Mouse (Mus musculus): Measurements from ENCODE around the gene Pou1f1. TPM values are rescaled to one million over a fixed set of nuclear protein-coding genes. Genes with fewer than 3 reads are reported as not detected.

Gene Pou1f1
- not detected in 2 replicates for polyA plus RNA-seq (2011; ENCODE audit: insufficient read length, low read depth, missing spikeins)

DNA sequence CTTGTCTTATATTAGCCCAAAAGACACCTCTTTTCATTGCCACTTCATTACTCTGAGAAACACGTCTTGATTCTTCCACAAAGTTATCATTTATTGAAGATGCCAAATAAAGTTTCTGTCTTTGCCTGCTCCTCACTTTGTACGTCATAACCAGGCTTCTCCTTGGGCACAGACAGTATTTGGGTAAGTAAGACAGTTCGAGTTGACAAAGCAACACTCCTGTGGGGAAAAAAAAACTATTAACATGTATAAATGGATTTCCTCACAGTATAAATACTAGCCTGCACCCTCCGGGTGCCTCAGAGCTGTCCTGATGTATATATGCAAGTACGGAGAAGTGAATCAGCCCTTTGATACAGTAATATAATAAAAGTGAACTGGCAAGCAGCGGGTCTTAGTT lies at the start of gene Pou1f1:
TSS of gene Pou1f1 (plus strand) at position 301 of the 400 bp plus-strand sequence.
- TF ChIP-seq POLR2A (IDR thresholded peaks at IDR 0.05; ENCODE audit: low read depth, low read length) (no peak), CTCF (IDR thresholded peaks at IDR 0.05; ENCODE audit: borderline replicate concordance, insufficient read depth, low read length) (no peak)

DNA sequence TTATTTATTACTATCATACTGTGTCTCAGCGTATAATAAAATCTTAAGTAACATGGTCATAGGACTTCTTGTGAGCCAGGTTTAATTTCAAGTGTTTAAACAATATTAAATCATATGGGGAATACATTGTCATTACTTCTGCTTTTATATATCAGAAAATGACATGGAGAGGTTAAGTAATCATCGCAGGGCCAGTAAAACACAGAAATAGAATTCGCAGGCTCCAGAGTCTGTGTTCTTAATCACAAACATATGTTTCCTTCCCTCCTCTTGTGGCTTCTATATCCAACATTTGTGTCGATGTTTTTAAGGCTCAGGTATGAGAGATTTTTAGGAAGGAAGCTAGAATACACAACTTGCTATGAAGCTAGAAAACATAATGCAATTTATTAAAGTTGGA lies 49.7 kb upstream of the Pou1f1 start:
- peaks cover 2% of the 10 kb centered on the region; the same call in 1 of the 2 replicates for H3K4me1 ChIP-seq (ENCODE audit: control insufficient read depth, insufficient read depth, low read length)
- no peak overlapping the region for H3K4me3 ChIP-seq (ENCODE audit: insufficient read depth, low read length)
- H3K27ac ChIP-seq (ENCODE audit: insufficient read depth, low read length), result no peak overlapping the region
- TF ChIP-seq POLR2A (IDR thresholded peaks at IDR 0.05; ENCODE audit: low read depth, low read length), result no peak
- TF ChIP-seq CTCF (IDR thresholded peaks at IDR 0.05; ENCODE audit: borderline replicate concordance, insufficient read depth, low read length), result no peak

More for the DNA sequence above, at the start of gene Pou1f1:
- Histone ChIP-seq H3K4me1 (ENCODE audit: control insufficient read depth, insufficient read depth, low read length) (no peaks in the 10 kb centered on the region), H3K27ac (ENCODE audit: insufficient read depth, low read length) (no peak within 1 kb of the TSS), H3K4me3 (ENCODE audit: insufficient read depth, low read length) (no peak within 1 kb of the TSS)

DNA sequence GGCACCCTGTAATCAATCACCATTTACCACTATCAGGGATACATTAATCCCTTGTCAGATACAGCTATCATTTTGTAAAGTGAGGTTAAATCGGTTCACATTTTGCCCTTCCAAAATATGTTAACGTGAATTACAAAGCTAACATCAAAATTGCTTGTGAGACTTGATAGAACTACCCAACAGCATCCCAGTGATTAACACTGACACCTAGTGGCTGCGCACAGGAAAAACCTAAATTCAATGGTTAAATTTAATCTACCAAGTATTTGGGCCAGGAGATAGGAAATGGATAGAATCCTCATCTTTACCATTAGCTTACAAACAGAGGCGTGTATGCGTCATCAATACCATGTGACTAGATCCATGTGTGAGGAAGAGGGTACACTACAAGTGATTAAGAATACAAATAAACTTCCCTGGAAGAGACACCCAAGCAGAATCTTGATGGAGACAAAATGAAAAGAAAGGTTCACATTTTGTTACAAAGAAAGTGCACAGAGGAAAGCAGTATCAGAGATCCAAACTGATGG lies 47.8 kb upstream of the Pou1f1 start:
- Histone ChIP-seq H3K4me3 (ENCODE audit: insufficient read depth, low read length) (no peak overlapping the region), H3K4me1 (ENCODE audit: control insufficient read depth, insufficient read depth, low read length) (peaks cover 2% of the 10 kb centered on the region; the same call in 1 of the 2 replicates), H3K27ac (ENCODE audit: insufficient read depth, low read length) (no peak overlapping the region)
- TF ChIP-seq POLR2A (IDR thresholded peaks at IDR 0.05; ENCODE audit: low read depth, low read length), result no peak
- no peak for TF ChIP-seq CTCF (IDR thresholded peaks at IDR 0.05; ENCODE audit: borderline replicate concordance, insufficient read depth, low read length)

DNA sequence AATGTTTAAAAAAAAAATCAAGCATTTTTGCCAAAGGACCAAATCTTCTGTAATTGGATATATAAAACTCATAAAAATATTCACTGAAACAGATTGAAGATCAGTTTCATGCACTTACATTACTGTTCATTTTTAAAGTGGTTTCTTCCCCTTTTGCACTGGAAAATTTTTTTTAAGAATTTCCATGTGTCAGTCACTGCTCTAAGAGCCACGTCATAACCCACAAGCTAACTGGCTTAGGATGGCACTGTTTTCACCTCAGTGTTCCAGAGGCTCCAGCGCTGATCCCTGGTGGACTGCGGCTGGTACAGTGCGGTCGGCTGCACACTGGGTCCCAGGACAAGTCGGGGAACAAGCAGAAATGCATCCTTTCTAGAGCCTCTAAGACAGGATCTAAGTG lies 34.6 kb upstream of the Pou1f1 start:
- H3K27ac ChIP-seq (ENCODE audit: insufficient read depth, low read length), result no peak overlapping the region
- TF ChIP-seq CTCF (IDR thresholded peaks at IDR 0.05; ENCODE audit: borderline replicate concordance, insufficient read depth, low read length) (no peak), POLR2A (IDR thresholded peaks at IDR 0.05; ENCODE audit: low read depth, low read length) (no peak)
- H3K4me3 ChIP-seq (ENCODE audit: insufficient read depth, low read length), result no peak overlapping the region
- no peaks in the 10 kb centered on the region for H3K4me1 ChIP-seq (ENCODE audit: control insufficient read depth, insufficient read depth, low read length)

DNA sequence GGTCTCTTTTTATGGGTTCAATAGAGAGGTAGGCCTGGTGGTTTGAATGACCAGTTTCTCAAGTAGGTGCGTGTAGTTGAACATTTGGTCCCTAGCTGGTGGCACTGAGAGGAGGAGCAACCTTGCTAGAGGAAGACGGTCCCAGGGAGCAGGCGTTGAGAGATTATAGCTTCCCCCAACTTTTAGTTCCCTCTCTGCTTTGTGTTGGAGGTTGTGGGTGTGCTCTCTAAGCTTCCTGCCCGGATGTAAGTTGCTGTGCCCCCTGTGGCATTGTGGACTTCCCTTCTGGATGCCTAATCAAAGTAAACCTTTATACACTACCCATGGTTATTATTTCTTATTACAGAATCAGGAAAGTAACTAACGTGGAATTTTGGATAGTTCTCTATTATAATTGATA lies 24.3 kb upstream of the Pou1f1 start:
- H3K4me3 ChIP-seq (ENCODE audit: insufficient read depth, low read length), result no peak overlapping the region
- no peak overlapping the region for H3K27ac ChIP-seq (ENCODE audit: insufficient read depth, low read length)
- H3K4me1 ChIP-seq (ENCODE audit: control insufficient read depth, insufficient read depth, low read length), result no peaks in the 10 kb centered on the region
- TF ChIP-seq POLR2A (IDR thresholded peaks at IDR 0.05; ENCODE audit: low read depth, low read length) (no peak), CTCF (IDR thresholded peaks at IDR 0.05; ENCODE audit: borderline replicate concordance, insufficient read depth, low read length) (no peak)

DNA sequence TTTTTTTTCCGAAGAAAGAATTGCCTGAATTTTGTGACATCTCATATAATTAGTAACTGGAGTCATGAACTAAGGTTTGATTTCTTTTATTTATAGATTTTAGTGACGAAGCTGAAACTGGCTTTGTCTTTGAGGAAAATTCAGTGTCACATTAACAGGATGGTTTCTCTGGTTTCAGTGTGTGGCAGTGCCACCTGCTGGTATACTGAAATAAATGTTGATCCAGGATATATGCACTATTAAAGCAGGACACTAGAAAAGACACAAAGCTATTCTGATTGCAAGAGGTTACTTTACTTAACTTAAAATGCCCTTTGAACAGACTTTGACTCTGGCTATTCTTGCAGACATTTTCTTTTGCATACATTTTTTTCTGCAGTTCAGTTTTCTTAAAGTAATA lies 23.3 kb upstream of the Pou1f1 start:
- no peak overlapping the region for H3K27ac ChIP-seq (ENCODE audit: insufficient read depth, low read length)
- TF ChIP-seq POLR2A (IDR thresholded peaks at IDR 0.05; ENCODE audit: low read depth, low read length) (no peak), CTCF (IDR thresholded peaks at IDR 0.05; ENCODE audit: borderline replicate concordance, insufficient read depth, low read length) (no peak)
- H3K4me1 ChIP-seq (ENCODE audit: control insufficient read depth, insufficient read depth, low read length), result no peaks in the 10 kb centered on the region
- H3K4me3 ChIP-seq (ENCODE audit: insufficient read depth, low read length), result no peak overlapping the region

DNA sequence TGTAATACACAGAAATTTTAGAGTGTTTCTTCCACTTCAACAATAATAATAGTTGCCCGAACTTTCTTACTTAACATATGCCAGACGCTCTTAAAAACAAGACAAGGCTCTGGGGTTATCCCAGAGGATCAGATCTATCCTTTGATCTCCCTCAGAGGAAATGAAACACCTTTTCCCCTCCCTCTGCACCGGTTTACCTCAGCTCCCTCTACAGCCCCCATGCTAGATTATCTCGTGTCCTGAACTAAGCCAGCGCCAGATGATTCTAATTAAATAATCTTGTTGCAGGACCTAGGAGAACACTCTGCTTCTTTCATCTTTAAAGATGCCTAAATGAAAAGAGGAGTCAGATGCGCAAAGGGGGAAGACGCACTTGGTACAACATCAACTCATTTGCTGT lies 6.1 kb upstream of the Pou1f1 start:
- no peak for TF ChIP-seq CTCF (IDR thresholded peaks at IDR 0.05; ENCODE audit: borderline replicate concordance, insufficient read depth, low read length)
- TF ChIP-seq POLR2A (IDR thresholded peaks at IDR 0.05; ENCODE audit: low read depth, low read length), result no peak
- Histone ChIP-seq H3K4me3 (ENCODE audit: insufficient read depth, low read length) (no peak overlapping the region), H3K4me1 (ENCODE audit: control insufficient read depth, insufficient read depth, low read length) (no peaks in the 10 kb centered on the region), H3K27ac (ENCODE audit: insufficient read depth, low read length) (no peak overlapping the region)

DNA sequence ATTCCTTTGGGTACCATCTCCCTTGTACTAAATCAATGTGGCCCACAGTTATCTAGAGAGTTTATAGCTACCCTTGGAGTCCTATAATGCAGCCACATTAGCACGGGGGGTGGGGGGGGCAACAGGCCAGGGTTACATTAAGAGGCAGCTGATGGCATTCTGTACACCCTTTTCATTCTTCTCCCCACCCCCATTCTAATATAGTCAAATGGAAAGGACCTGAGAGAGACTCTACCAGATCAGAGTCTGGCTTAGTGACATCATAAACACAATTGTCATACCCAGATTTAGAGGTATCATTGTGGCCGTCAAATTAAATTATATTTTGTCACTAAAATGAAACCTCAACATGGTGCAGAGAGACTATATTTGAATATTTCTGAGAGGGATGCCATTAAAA lies 5.7 kb downstream of the Pou1f1 start:
- Histone ChIP-seq H3K4me1 (ENCODE audit: control insufficient read depth, insufficient read depth, low read length) (no peaks in the 10 kb centered on the region), H3K4me3 (ENCODE audit: insufficient read depth, low read length) (no peak overlapping the region), H3K27ac (ENCODE audit: insufficient read depth, low read length) (no peak overlapping the region)
- TF ChIP-seq POLR2A (IDR thresholded peaks at IDR 0.05; ENCODE audit: low read depth, low read length), result no peak
- TF ChIP-seq CTCF (IDR thresholded peaks at IDR 0.05; ENCODE audit: borderline replicate concordance, insufficient read depth, low read length), result no peak

DNA sequence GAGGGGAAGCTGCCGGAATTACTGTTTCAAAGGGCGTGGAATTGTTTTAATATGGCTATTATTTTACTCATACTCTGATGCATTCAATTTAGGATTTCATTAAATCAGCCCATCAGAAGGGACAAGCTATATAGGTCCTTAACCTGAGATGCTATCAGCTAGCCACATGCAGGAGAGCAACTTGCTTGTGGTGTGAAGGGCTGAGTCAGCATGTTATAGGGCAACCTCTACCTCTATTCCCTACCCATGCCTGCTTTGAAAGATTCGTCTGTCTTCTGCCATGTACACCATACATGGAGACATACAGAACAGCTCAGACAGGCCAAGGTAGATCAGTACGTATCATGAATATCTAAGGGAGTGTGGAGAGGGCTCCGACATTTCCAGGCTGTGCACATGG lies 6.4 kb downstream of the Pou1f1 start:
- TF ChIP-seq CTCF (IDR thresholded peaks at IDR 0.05; ENCODE audit: borderline replicate concordance, insufficient read depth, low read length) (no peak), POLR2A (IDR thresholded peaks at IDR 0.05; ENCODE audit: low read depth, low read length) (no peak)
- Histone ChIP-seq H3K4me3 (ENCODE audit: insufficient read depth, low read length) (no peak overlapping the region), H3K4me1 (ENCODE audit: control insufficient read depth, insufficient read depth, low read length) (no peaks in the 10 kb centered on the region), H3K27ac (ENCODE audit: insufficient read depth, low read length) (no peak overlapping the region)

DNA sequence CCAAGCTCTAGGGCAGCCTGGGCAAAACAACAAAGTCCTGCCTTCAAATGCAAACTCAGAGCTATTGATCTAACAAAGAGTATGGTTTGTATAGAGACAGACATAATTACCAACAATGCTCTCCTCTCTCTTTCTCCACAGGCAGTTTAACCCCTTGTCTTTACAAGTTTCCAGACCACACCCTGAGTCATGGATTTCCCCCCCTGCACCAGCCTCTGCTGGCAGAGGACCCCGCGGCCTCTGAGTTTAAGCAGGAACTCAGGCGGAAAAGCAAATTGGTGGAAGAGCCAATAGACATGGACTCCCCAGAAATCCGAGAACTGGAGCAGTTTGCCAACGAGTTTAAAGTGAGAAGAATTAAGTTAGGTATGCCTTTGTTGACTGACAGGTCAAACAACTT lies 9.3 kb downstream of the Pou1f1 start:
- TF ChIP-seq POLR2A (IDR thresholded peaks at IDR 0.05; ENCODE audit: low read depth, low read length) (no peak), CTCF (IDR thresholded peaks at IDR 0.05; ENCODE audit: borderline replicate concordance, insufficient read depth, low read length) (no peak)
- Histone ChIP-seq H3K4me3 (ENCODE audit: insufficient read depth, low read length) (no peak overlapping the region), H3K4me1 (ENCODE audit: control insufficient read depth, insufficient read depth, low read length) (no peaks in the 10 kb centered on the region), H3K27ac (ENCODE audit: insufficient read depth, low read length) (no peak overlapping the region)

Data from embryonic fibroblast, embryonic 13.5 days (primary cell).